Mouse (Mus musculus) megakaryocyte progenitor cell, adult 5-6 weeks (primary cell): ENCODE results near the gene Mpp2. TPM values are rescaled to one million over a fixed set of nuclear protein-coding genes. Genes with fewer than 3 reads are reported as not detected.
A peak's percentile ranks its signal among the peaks of the same experiment; 100 is the strongest.

Experiments
- ATAC-seq: replicated peaks from 2 replicates; pipeline ENCODE4 v1.8.0; 2016; ENCODE audit warnings: mild to moderate bottlenecking, moderate TSS enrichment, inconsistent platforms; ENCODE audit not compliant: poor library complexity
- total RNA-seq, 2 experiments: library from RNA; stranded (forward) in 1 of 2; stranded (reverse) in 1 of 2; fragments of 157-497, 149-512 nt in 1 of 2; fragments of 200-1000 nt in 1 of 2; gene quantifications; 2 replicates each; pipeline versions ENCODE4 v1.2.3 to v1.2.4; 2015 to 2017

The Mpp2 gene
- total RNA-seq, 2 experiments from 2014 or later = 0.08 to 0.22 TPM

- ATAC-seq = no peak
Measured at GRCm38 (mm10) chr11:102039487-102040137, 48.7 kb downstream of the Mpp2 start.

- ATAC-seq = no peak
Measured at GRCm38 (mm10) chr11:102037789-102038188, 50.5 kb downstream of the Mpp2 start.

GRCm38 (mm10) chr11:102036336-102036735 is 52.0 kb downstream of the Mpp2 start:
- ATAC-seq = no peak

- ATAC-seq = no peak
Measured at GRCm38 (mm10) chr11:102035456-102035960, 52.8 kb downstream of the Mpp2 start.

GRCm38 (mm10) chr11:102034887-102035286 is 53.4 kb downstream of the Mpp2 start:
- no peak for ATAC-seq

GRCm38 (mm10) chr11:102033055-102033591 is 55.2 kb downstream of the Mpp2 start:
- no peak for ATAC-seq

GRCm38 (mm10) chr11:102031149-102031548 is 57.2 kb downstream of the Mpp2 start:
- no peak for ATAC-seq

GRCm38 (mm10) chr11:102029966-102030365 is 58.3 kb downstream of the Mpp2 start:
- no peak for ATAC-seq

GRCm38 (mm10) chr11:102029304-102029703 is 59.0 kb downstream of the Mpp2 start:
- no peak for ATAC-seq

GRCm38 (mm10) chr11:102028087-102028816 is 60.1 kb downstream of the Mpp2 start, which contains the start of gene Mpp3:
Gene Mpp3 (minus strand): TSS chr11:102028461.
- ATAC-seq = no peak

- no peak for ATAC-seq
Measured at GRCm38 (mm10) chr11:102027361-102028017, 60.8 kb downstream of the Mpp2 start.

- peak; percentile 37; the same call in 1 of the 2 replicates for ATAC-seq
Measured at GRCm38 (mm10) chr11:102026694-102027360, 61.5 kb downstream of the Mpp2 start.

GRCm38 (mm10) chr11:102025991-102026660 is 62.2 kb downstream of the Mpp2 start:
- no peak for ATAC-seq

GRCm38 (mm10) chr11:102025354-102025753 is 63.0 kb downstream of the Mpp2 start:
- no peak for ATAC-seq

GRCm38 (mm10) chr11:102024875-102025274 is 63.4 kb downstream of the Mpp2 start:
- no peak for ATAC-seq

- no peak for ATAC-seq
Measured at GRCm38 (mm10) chr11:102024084-102024758, 64.1 kb downstream of the Mpp2 start.

- no peak for ATAC-seq
Measured at GRCm38 (mm10) chr11:102023406-102023805, 64.9 kb downstream of the Mpp2 start.

GRCm38 (mm10) chr11:102021196-102021595 is 67.1 kb downstream of the Mpp2 start:
- ATAC-seq = no peak

GRCm38 (mm10) chr11:102019736-102020135 is 68.6 kb downstream of the Mpp2 start:
- ATAC-seq = no peak

- ATAC-seq = no peak
Measured at GRCm38 (mm10) chr11:102016136-102016535, 72.2 kb downstream of the Mpp2 start.
